Mouse (Mus musculus): Measurements from ENCODE around the gene Calm1. TPM values are rescaled to one million over a fixed set of nuclear protein-coding genes. Genes with fewer than 3 reads are reported as not detected.

Gene Calm1
- total and polyA plus RNA-seq, 3 experiments = 524 to 3,339 (median 602) TPM

GRCm38 (mm10) chr12:100210973-100211372, 11.7 kb downstream of the Calm1 start (continued):
- TF ChIP-seq MAFK (IDR thresholded peaks at IDR 0.05; ENCODE audit: borderline replicate concordance, low read depth, low read length) (0 out of 2 replicates have a peak, but pooled peaks have one; percentile 27), HCFC1 (IDR thresholded peaks at IDR 0.05; ENCODE audit: low read depth, low read length) (no peak)

- DNase-seq (ENCODE audit: low read depth, low spot score) = peak; percentile 67
- Histone ChIP-seq H3K27me3 (ENCODE audit: control insufficient read depth in 1 of 2, insufficient read depth in 2 of 2, low read length in 2 of 2) (no peaks in the 10 kb centered on the region), H3K9me3 (replicated peaks; ENCODE audit: insufficient read depth, low read length) (no peaks in the 10 kb centered on the region), H3K4me3 (ENCODE audit: control insufficient read depth in 1 of 2, insufficient read depth in 1 of 2, low read depth in 2 of 2, low read length in 2 of 2) (peak overlapping the region; percentile 7 to 20; a peak in 2 of 4 replicates), H3K9ac (ENCODE audit: control insufficient read depth, low read depth, low read length, poor library complexity, severe bottlenecking) (peak overlapping the region; percentile 38), H3K4me1 (ENCODE audit: control insufficient read depth in 1 of 2, insufficient read depth in 2 of 2, low read length in 2 of 2) (peaks cover 22 to 28% of the 10 kb centered on the region in 2 experiments), H3K79me2 (ENCODE audit: control insufficient read depth, insufficient read depth, low read length, poor library complexity) (no peaks in the 10 kb centered on the region), H3K27ac (ENCODE audit: control insufficient read depth, low read depth, low read length) (peak overlapping the region; percentile 83), H3K36me3 (ENCODE audit: control insufficient read depth in 1 of 2, insufficient read depth in 2 of 2, low read length in 2 of 2) (peaks cover 0 to 47% of the 10 kb centered on the region in 2 experiments; a peak in 3 of 4 replicates)
- TF ChIP-seq USF2 (IDR thresholded peaks at IDR 0.05; ENCODE audit: borderline replicate concordance in 1 of 2, insufficient read depth in 1 of 2, low read depth in 1 of 2, low read length in 2 of 2) = no peak
- no peak for TF ChIP-seq TAL1 (IDR thresholded peaks at IDR 0.05; ENCODE audit: low read length)
- peak; percentile 9; the same call in 1 of the 2 replicates for TF ChIP-seq RCOR1 (IDR thresholded peaks at IDR 0.05; ENCODE audit: low read depth, low read length)
- TF ChIP-seq KAT2A (conservative IDR thresholded peaks at IDR 0.05; ENCODE audit: low read depth, low read length) = no peak
- TF ChIP-seq TCF12 (IDR thresholded peaks at IDR 0.05; ENCODE audit: low read depth, low read length) = 0 out of 2 replicates have a peak, but pooled peaks have one; percentile 30
- TF ChIP-seq E2F4 (IDR thresholded peaks at IDR 0.05; ENCODE audit: borderline replicate concordance, low read depth, low read length) = no peak
- no peak for TF ChIP-seq ZC3H11A (IDR thresholded peaks at IDR 0.05; ENCODE audit: low read depth, low read length)
- peak; percentile 54 for TF ChIP-seq MYC (IDR thresholded peaks at IDR 0.05; ENCODE audit: low read depth, low read length)
- TF ChIP-seq USF1 (IDR thresholded peaks at IDR 0.05; ENCODE audit: low read depth, low read length) = 0 out of 2 replicates have a peak, but pooled peaks have one; percentile 12
- no peak for TF ChIP-seq GABPA (IDR thresholded peaks at IDR 0.05; ENCODE audit: low read depth, low read length)
- TF ChIP-seq CHD1 (IDR thresholded peaks at IDR 0.05; ENCODE audit: low read depth, low read length) = no peak
- peak; percentile 76; the same call in 1 of the 2 replicates for TF ChIP-seq MXI1 (IDR thresholded peaks at IDR 0.05; ENCODE audit: low read depth, low read length)
- TF ChIP-seq POLR2AphosphoS2 (IDR thresholded peaks at IDR 0.05; ENCODE audit: low read length) = no peak
- no peak for TF ChIP-seq CTCF (IDR thresholded peaks at IDR 0.05 in 2 of 3, conservative IDR thresholded peaks at IDR 0.05 in 1 of 3; ENCODE audit: control insufficient read depth in 1 of 3, insufficient read depth in 1 of 3, low read depth in 2 of 3, low read length in 3 of 3, poor library complexity in 1 of 3, severe bottlenecking in 1 of 3)
- TF ChIP-seq NRF1 (IDR thresholded peaks at IDR 0.05; ENCODE audit: insufficient read depth, low read depth, low read length, poor library complexity, severe bottlenecking) = no peak
- peak; percentile 78 for TF ChIP-seq GATA1 (IDR thresholded peaks at IDR 0.05; ENCODE audit: low read depth, low read length)
- peak; percentile 57; the same call in 1 of the 2 replicates for TF ChIP-seq BHLHE40 (IDR thresholded peaks at IDR 0.05; ENCODE audit: borderline replicate concordance, low read depth, low read length)
- TF ChIP-seq MYB (IDR thresholded peaks at IDR 0.05; ENCODE audit: low read depth, low read length) = no peak
- no peak for TF ChIP-seq MEF2A (IDR thresholded peaks at IDR 0.05; ENCODE audit: extremely low read depth, insufficient replicate concordance, low read depth, low read length, poor library complexity, severe bottlenecking)
- peak; percentile 54 for TF ChIP-seq MAX (IDR thresholded peaks at IDR 0.05; ENCODE audit: low read length)
- TF ChIP-seq ETS1 (IDR thresholded peaks at IDR 0.05; ENCODE audit: low read depth, low read length) = peak; percentile 54
- peak in 1 of 2 experiments; percentile 38; a peak in 1 of 4 replicates for TF ChIP-seq EP300 (IDR thresholded peaks at IDR 0.05; ENCODE audit: low read depth in 1 of 2, low read length in 2 of 2)
- TF ChIP-seq SIN3A (IDR thresholded peaks at IDR 0.05; ENCODE audit: low read length) = no peak
- TF ChIP-seq ZKSCAN1 (IDR thresholded peaks at IDR 0.05; ENCODE audit: low read depth, low read length) = no peak
These were observed 12.4 kb downstream of the Calm1 start for GRCm38 (mm10) chr12:100211453-100212185.

Measured in MEL (cell line).